Mouse (Mus musculus): ENCODE results near the gene Ccnl2. TPM values are rescaled to one million over a fixed set of nuclear protein-coding genes. Genes with fewer than 3 reads are reported as not detected.

Gene Ccnl2
- polyA plus RNA-seq, 1 experiment from 2014 or later = 161 TPM

GRCm38 (mm10) chr4:155859318-155859717 lies 47.0 kb downstream of the Ccnl2 start:
- Histone ChIP-seq H3K36me3 (ENCODE audit: control insufficient read depth, insufficient read depth, low read length) (peaks cover 54% of the 10 kb centered on the region), H3K9ac (ENCODE audit: low read length) (no peak overlapping the region), H3K27ac (ENCODE audit: low read depth) (no peak overlapping the region), H3K9me3 (ENCODE audit: control insufficient read depth, low read length) (no peaks in the 10 kb centered on the region), H3K4me3 (ENCODE audit: low read depth, low read length) (no peak overlapping the region), H3K4me1 (replicated peaks; ENCODE audit: control insufficient read depth, insufficient read depth, low read length) (no peaks in the 10 kb centered on the region), H3K4me2 (ENCODE audit: low read length) (no peak overlapping the region), H3K27me3 (replicated peaks; ENCODE audit: control insufficient read depth, insufficient read depth, low read length) (no peaks in the 10 kb centered on the region)
- ATAC-seq (replicated peaks; ENCODE audit: low FRiP score, low TSS enrichment, low read depth) (peak; percentile 55), DNase-seq (ENCODE audit: low spot score) (peak; percentile 97)
- 16% methylated on average over 13 of the region's 13 CpGs for WGBS

- DNase-seq (ENCODE audit: low spot score) = no peak
- Histone ChIP-seq H3K4me2 (ENCODE audit: low read length) (no peak overlapping the region), H3K4me1 (replicated peaks; ENCODE audit: control insufficient read depth, insufficient read depth, low read length) (no peaks in the 10 kb centered on the region), H3K27me3 (replicated peaks; ENCODE audit: control insufficient read depth, insufficient read depth, low read length) (no peaks in the 10 kb centered on the region), H3K4me3 (ENCODE audit: low read depth, low read length) (no peak overlapping the region), H3K9ac (ENCODE audit: low read length) (no peak overlapping the region), H3K36me3 (ENCODE audit: control insufficient read depth, insufficient read depth, low read length) (peaks cover 49% of the 10 kb centered on the region), H3K27ac (ENCODE audit: low read depth) (no peak overlapping the region), H3K9me3 (ENCODE audit: control insufficient read depth, low read length) (no peaks in the 10 kb centered on the region)
- 90% methylated on average over 7 of the region's 7 CpGs for WGBS
- ATAC-seq (replicated peaks; ENCODE audit: low FRiP score, low TSS enrichment, low read depth) = no peak
These were observed 49.5 kb downstream of the Ccnl2 start for GRCm38 (mm10) chr4:155861787-155862186.

- peaks cover 45% of the 10 kb centered on the region for H3K36me3 ChIP-seq (ENCODE audit: control insufficient read depth, insufficient read depth, low read length)
- ATAC-seq (replicated peaks; ENCODE audit: low FRiP score, low TSS enrichment, low read depth) (no peak), DNase-seq (ENCODE audit: low spot score) (no peak)
- no peak within 1 kb of the TSS for H3K27ac ChIP-seq (ENCODE audit: low read depth)
- 78% methylated on average over 5 of the region's 5 CpGs for WGBS
- no peak within 1 kb of the TSS for H3K4me3 ChIP-seq (ENCODE audit: low read depth, low read length)
- no peaks in the 10 kb centered on the region for H3K9me3 ChIP-seq (ENCODE audit: control insufficient read depth, low read length)
- no peaks in the 10 kb centered on the region for H3K27me3 ChIP-seq (replicated peaks; ENCODE audit: control insufficient read depth, insufficient read depth, low read length)
- H3K4me1 ChIP-seq (replicated peaks; ENCODE audit: control insufficient read depth, insufficient read depth, low read length) = peaks cover under 1% of the 10 kb centered on the region; the same call in 1 of the 2 replicates
- no peak within 1 kb of the TSS for H3K4me2 ChIP-seq (ENCODE audit: low read length)
- no peak within 1 kb of the TSS for H3K9ac ChIP-seq (ENCODE audit: low read length)
These were observed 50.7 kb downstream of the Ccnl2 start, which contains the start of gene Tas1r3 for GRCm38 (mm10) chr4:155863001-155863400. Gene Tas1r3 (minus strand): TSS chr4:155863362.

GRCm38 (mm10) chr4:155868614-155869298 lies 56.5 kb downstream of the Ccnl2 start:
- Histone ChIP-seq H3K36me3 (ENCODE audit: control insufficient read depth, insufficient read depth, low read length) (peaks cover 41% of the 10 kb centered on the region), H3K4me2 (ENCODE audit: low read length) (peak overlapping the region; percentile 88), H3K27me3 (replicated peaks; ENCODE audit: control insufficient read depth, insufficient read depth, low read length) (no peaks in the 10 kb centered on the region), H3K4me3 (ENCODE audit: low read depth, low read length) (peak overlapping the region; percentile 73), H3K9me3 (ENCODE audit: control insufficient read depth, low read length) (no peaks in the 10 kb centered on the region), H3K27ac (ENCODE audit: low read depth) (no peak overlapping the region), H3K9ac (ENCODE audit: low read length) (peak overlapping the region; percentile 66), H3K4me1 (replicated peaks; ENCODE audit: control insufficient read depth, insufficient read depth, low read length) (peaks cover 17% of the 10 kb centered on the region)
- peak; percentile 47 for ATAC-seq (replicated peaks; ENCODE audit: low FRiP score, low TSS enrichment, low read depth)
- 8% methylated on average over 22 of the region's 22 CpGs for WGBS
- no peak for DNase-seq (ENCODE audit: low spot score)

GRCm38 (mm10) chr4:155869317-155870033 lies 57.2 kb downstream of the Ccnl2 start, which contains the start of the genes Cptp and Ints11:
Gene Cptp (minus strand): TSS chr4:155869440.
Gene Ints11 (plus strand): TSS chr4:155869546.
- H3K4me2 ChIP-seq (ENCODE audit: low read length) = peak within 1 kb of the TSS; percentile 88
- peaks cover 47% of the 10 kb centered on the region for H3K36me3 ChIP-seq (ENCODE audit: control insufficient read depth, insufficient read depth, low read length)
- H3K4me3 ChIP-seq (ENCODE audit: low read depth, low read length) = peak within 1 kb of the TSS; percentile 73
- no peaks in the 10 kb centered on the region for H3K27me3 ChIP-seq (replicated peaks; ENCODE audit: control insufficient read depth, insufficient read depth, low read length)
- peak within 1 kb of the TSS; percentile 71 for H3K9ac ChIP-seq (ENCODE audit: low read length)
- peak; percentile 94 for ATAC-seq (replicated peaks; ENCODE audit: low FRiP score, low TSS enrichment, low read depth)
- H3K9me3 ChIP-seq (ENCODE audit: control insufficient read depth, low read length) = no peaks in the 10 kb centered on the region
- peaks cover 17% of the 10 kb centered on the region for H3K4me1 ChIP-seq (replicated peaks; ENCODE audit: control insufficient read depth, insufficient read depth, low read length)
- peak; percentile 94 for DNase-seq (ENCODE audit: low spot score)
- H3K27ac ChIP-seq (ENCODE audit: low read depth) = peak within 1 kb of the TSS; percentile 54
- under 1% methylated on average over 63 of the region's 63 CpGs for WGBS

- Histone ChIP-seq H3K4me2 (ENCODE audit: low read length) (no peak overlapping the region), H3K4me1 (replicated peaks; ENCODE audit: control insufficient read depth, insufficient read depth, low read length) (peaks cover 17% of the 10 kb centered on the region), H3K9ac (ENCODE audit: low read length) (no peak overlapping the region), H3K4me3 (ENCODE audit: low read depth, low read length) (no peak overlapping the region), H3K27ac (ENCODE audit: low read depth) (no peak overlapping the region), H3K36me3 (ENCODE audit: control insufficient read depth, insufficient read depth, low read length) (peaks cover 50% of the 10 kb centered on the region), H3K27me3 (replicated peaks; ENCODE audit: control insufficient read depth, insufficient read depth, low read length) (no peaks in the 10 kb centered on the region), H3K9me3 (ENCODE audit: control insufficient read depth, low read length) (no peaks in the 10 kb centered on the region)
- 83% methylated on average over 7 of the region's 7 CpGs for WGBS
- ATAC-seq (replicated peaks; ENCODE audit: low FRiP score, low TSS enrichment, low read depth) = no peak
- no peak for DNase-seq (ENCODE audit: low spot score)
These were observed 59.1 kb downstream of the Ccnl2 start for GRCm38 (mm10) chr4:155871404-155871803.

Small RNA genes within 50 kb of the gene (microRNA-seq; reads per million reads assigned to microRNA genes)
- gene Gm27743 = not detected

Other genes with a start within 250 kb of the Ccnl2 start
- 8.5 and 9.5 TPM in 2 replicates for gene Slc35e2, start 211.1 kb upstream of the Ccnl2 start, polyA plus RNA-seq (2014; fragmentation: Nextera tagmentation; extraction: Ambion mirVana)
- gene Cdk11b, start 187.6 kb upstream of the Ccnl2 start, polyA plus RNA-seq (2014; fragmentation: Nextera tagmentation; extraction: Ambion mirVana) = 48.7 and 52.6 TPM in 2 replicates
- not detected in 2 replicates for gene Gm10563, start 167.1 kb upstream of the Ccnl2 start, polyA plus RNA-seq (2014; fragmentation: Nextera tagmentation; extraction: Ambion mirVana)
- gene Mmp23, start 159.1 kb upstream of the Ccnl2 start, polyA plus RNA-seq (2014; fragmentation: Nextera tagmentation; extraction: Ambion mirVana) = 30.3 and 31.1 TPM in 2 replicates
- gene Mib2, start 143.3 kb upstream of the Ccnl2 start, polyA plus RNA-seq (2014; fragmentation: Nextera tagmentation; extraction: Ambion mirVana) = 17.4 and 19.7 TPM in 2 replicates
- 2.0 and 3.1 TPM in 2 replicates for gene Fndc10, start 118.1 kb upstream of the Ccnl2 start, polyA plus RNA-seq (2014; fragmentation: Nextera tagmentation; extraction: Ambion mirVana)
- gene Ssu72, start 107.7 kb upstream of the Ccnl2 start, polyA plus RNA-seq (2014; fragmentation: Nextera tagmentation; extraction: Ambion mirVana) = 149 and 151 TPM in 2 replicates
- gene Tmem240, start 77.7 kb upstream of the Ccnl2 start, polyA plus RNA-seq (2014; fragmentation: Nextera tagmentation; extraction: Ambion mirVana) = 0.55 and 0.60 TPM in 2 replicates
- 134 and 136 TPM in 2 replicates for gene Atad3a, start 51.4 kb upstream of the Ccnl2 start, polyA plus RNA-seq (2014; fragmentation: Nextera tagmentation; extraction: Ambion mirVana)
- gene Vwa1, start 37.8 kb upstream of the Ccnl2 start, polyA plus RNA-seq (2014; fragmentation: Nextera tagmentation; extraction: Ambion mirVana) = 16.4 and 16.6 TPM in 2 replicates
- 0.55 and 0.69 TPM in 2 replicates for gene Tmem88b, start 26.6 kb upstream of the Ccnl2 start, polyA plus RNA-seq (2014; fragmentation: Nextera tagmentation; extraction: Ambion mirVana)
- gene Ankrd65, start 22.1 kb upstream of the Ccnl2 start, polyA plus RNA-seq (2014; fragmentation: Nextera tagmentation; extraction: Ambion mirVana) = not detected in 2 replicates
- gene Mrpl20, start 9.6 kb upstream of the Ccnl2 start, polyA plus RNA-seq (2014; fragmentation: Nextera tagmentation; extraction: Ambion mirVana) = 237 and 246 TPM in 2 replicates
- 133 and 151 TPM in 2 replicates for gene Aurkaip1, start 18.8 kb downstream of the Ccnl2 start, polyA plus RNA-seq (2014; fragmentation: Nextera tagmentation; extraction: Ambion mirVana)
- 60.0 and 73.3 TPM in 2 replicates for gene Mxra8, start 27.2 kb downstream of the Ccnl2 start, polyA plus RNA-seq (2014; fragmentation: Nextera tagmentation; extraction: Ambion mirVana)
- gene Dvl1, start 34.9 kb downstream of the Ccnl2 start, polyA plus RNA-seq (2014; fragmentation: Nextera tagmentation; extraction: Ambion mirVana) = 7.3 and 7.8 TPM in 2 replicates
- gene Tas1r3, start 50.9 kb downstream of the Ccnl2 start, polyA plus RNA-seq (2014; fragmentation: Nextera tagmentation; extraction: Ambion mirVana) = 0.38 and 0.43 TPM in 2 replicates
- gene Cptp, start 57.0 kb downstream of the Ccnl2 start, polyA plus RNA-seq (2014; fragmentation: Nextera tagmentation; extraction: Ambion mirVana) = 20.5 and 21.4 TPM in 2 replicates
- 69.3 and 76.4 TPM in 2 replicates for gene Ints11, start 57.1 kb downstream of the Ccnl2 start, polyA plus RNA-seq (2014; fragmentation: Nextera tagmentation; extraction: Ambion mirVana)
- gene Pusl1, start 79.3 kb downstream of the Ccnl2 start, polyA plus RNA-seq (2014; fragmentation: Nextera tagmentation; extraction: Ambion mirVana) = 55.6 and 55.9 TPM in 2 replicates
- 16.2 and 16.6 TPM in 2 replicates for gene Acap3, start 79.3 kb downstream of the Ccnl2 start, polyA plus RNA-seq (2014; fragmentation: Nextera tagmentation; extraction: Ambion mirVana)
- gene Ube2j2, start 131.3 kb downstream of the Ccnl2 start, polyA plus RNA-seq (2014; fragmentation: Nextera tagmentation; extraction: Ambion mirVana) = 114 and 124 TPM in 2 replicates
- gene C1qtnf12, start 149.8 kb downstream of the Ccnl2 start, polyA plus RNA-seq (2014; fragmentation: Nextera tagmentation; extraction: Ambion mirVana) = 55.5 and 56.1 TPM in 2 replicates
- 16.6 and 17.9 TPM in 2 replicates for gene B3galt6, start 180.2 kb downstream of the Ccnl2 start, polyA plus RNA-seq (2014; fragmentation: Nextera tagmentation; extraction: Ambion mirVana)
- 157 and 165 TPM in 2 replicates for gene Sdf4, start 180.4 kb downstream of the Ccnl2 start, polyA plus RNA-seq (2014; fragmentation: Nextera tagmentation; extraction: Ambion mirVana)
- gene Tnfrsf4, start 201.4 kb downstream of the Ccnl2 start, polyA plus RNA-seq (2014; fragmentation: Nextera tagmentation; extraction: Ambion mirVana) = 0.50 and 0.56 TPM in 2 replicates
- 1.6 and 2.0 TPM in 2 replicates for gene Tnfrsf18, start 213.7 kb downstream of the Ccnl2 start, polyA plus RNA-seq (2014; fragmentation: Nextera tagmentation; extraction: Ambion mirVana)
- gene Ttll10, start 246.9 kb downstream of the Ccnl2 start, polyA plus RNA-seq (2014; fragmentation: Nextera tagmentation; extraction: Ambion mirVana) = 2.7 and 3.5 TPM in 2 replicates